Mouse (Mus musculus): ENCODE measurements around the gene Apoc4.
"Not testable (repeated sequence)": the region's sequence is repeated elsewhere in the genome, so short reads cannot be mapped to it uniquely, and the experiment has no call there.

The Apoc4 gene

GRCm38 (mm10) chr7:19698907-19699826 lies 17.9 kb upstream of the Apoc4 start, which contains the start of gene Apoe:
Apoe (minus strand) TSS chr7:19699188.
- no peak for DNase-seq (ENCODE audit: low read depth, low spot score)

DNA sequence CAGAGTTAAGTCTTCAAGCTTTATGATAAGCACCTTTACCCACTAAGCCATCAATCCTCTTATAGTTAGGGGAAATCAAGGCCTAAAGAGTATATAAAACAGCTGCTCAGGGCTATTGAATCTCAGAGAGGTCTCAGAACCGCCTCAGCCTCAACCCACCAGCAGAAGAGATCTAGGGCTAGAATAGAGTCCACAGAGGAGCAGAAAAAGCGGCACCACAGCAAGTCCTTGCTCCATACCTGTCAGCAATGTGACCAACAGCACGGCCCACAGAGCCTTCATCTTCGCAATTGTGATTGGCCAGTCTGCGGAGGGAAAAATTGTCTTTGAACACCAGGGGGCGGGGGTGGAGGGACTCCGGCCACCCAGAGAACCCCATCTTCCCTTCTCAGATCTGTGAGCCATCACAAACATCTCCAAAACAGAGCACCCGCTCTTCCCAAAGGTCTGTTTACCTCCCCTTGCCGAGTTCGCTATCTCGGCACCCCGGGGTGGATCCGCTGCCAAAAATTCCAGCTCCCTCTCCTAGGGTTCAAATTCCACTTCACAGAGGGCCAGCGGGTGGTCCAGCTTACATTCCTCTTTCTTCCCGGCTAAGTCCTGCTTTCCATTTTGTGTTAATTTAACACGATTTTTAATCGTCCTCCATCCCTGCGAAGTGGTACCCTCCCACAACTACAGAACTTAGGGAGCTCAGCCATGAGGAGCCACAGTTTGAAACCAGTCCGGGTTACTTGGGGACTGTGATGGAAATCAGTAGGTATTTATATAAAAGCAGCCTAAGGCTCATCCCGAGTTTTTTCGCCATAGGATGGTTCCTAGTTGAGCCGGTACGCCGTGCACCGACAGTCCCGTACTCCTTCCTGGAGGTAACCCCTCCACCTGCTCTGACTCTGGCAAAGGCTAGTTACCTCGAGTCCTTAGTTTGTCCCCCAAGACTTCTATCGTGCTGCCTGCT lies 16.9 kb upstream of the Apoc4 start:
- no peak for DNase-seq (ENCODE audit: low read depth, low spot score)

DNA sequence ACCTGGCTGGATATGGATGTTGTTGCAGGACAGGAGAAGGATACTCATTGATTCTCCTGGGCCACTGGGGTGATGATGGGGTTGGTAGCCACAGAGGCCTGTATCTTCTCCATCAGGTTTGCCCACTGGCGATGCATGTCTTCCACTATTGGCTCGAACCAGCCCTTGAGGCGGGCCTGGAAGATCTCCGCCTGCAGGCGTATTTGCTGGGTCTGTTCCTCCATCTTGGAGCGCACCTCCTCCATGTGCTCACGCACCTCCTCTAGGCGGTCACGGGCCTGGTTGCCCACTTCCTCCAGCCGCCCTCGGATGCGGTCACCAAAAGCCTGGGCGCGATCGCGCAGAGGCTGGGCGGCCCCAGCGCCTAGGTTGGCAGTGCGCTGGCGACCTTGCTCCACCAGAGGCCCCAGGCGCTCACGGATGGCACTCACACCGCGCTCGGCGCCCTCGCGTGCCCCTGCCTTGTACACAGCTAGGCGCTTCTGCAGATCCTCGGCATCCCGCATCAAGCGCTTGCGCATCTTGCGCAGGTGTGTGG lies 15.1 kb upstream of the Apoc4 start:
- no peak for DNase-seq (ENCODE audit: low read depth, low spot score)

DNA sequence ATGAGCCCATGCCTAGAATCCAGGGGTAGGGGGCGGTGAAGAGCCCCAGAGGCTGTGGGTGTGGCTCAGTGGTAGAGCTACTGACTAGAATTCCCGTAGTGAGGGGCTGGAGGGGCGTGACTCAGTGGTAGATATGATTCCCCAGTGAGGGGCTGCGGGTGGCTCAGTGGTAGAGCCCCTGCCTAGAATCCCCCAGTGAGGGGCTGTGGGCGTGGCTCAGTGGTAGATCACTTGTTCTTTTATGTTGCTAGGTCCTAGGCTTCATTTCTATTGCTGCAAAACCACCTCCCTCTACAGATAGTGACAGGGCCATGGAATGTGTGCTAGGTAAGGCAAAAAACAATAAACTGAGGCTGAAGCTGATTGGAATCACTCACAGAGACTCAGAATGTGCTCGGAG lies 14.6 kb upstream of the Apoc4 start:
- no peak for DNase-seq (ENCODE audit: low read depth, low spot score)

- no peak for DNase-seq (ENCODE audit: low read depth, low spot score)
Observed at GRCm38 (mm10) chr7:19695213-19695594, 13.9 kb upstream of the Apoc4 start.

DNA sequence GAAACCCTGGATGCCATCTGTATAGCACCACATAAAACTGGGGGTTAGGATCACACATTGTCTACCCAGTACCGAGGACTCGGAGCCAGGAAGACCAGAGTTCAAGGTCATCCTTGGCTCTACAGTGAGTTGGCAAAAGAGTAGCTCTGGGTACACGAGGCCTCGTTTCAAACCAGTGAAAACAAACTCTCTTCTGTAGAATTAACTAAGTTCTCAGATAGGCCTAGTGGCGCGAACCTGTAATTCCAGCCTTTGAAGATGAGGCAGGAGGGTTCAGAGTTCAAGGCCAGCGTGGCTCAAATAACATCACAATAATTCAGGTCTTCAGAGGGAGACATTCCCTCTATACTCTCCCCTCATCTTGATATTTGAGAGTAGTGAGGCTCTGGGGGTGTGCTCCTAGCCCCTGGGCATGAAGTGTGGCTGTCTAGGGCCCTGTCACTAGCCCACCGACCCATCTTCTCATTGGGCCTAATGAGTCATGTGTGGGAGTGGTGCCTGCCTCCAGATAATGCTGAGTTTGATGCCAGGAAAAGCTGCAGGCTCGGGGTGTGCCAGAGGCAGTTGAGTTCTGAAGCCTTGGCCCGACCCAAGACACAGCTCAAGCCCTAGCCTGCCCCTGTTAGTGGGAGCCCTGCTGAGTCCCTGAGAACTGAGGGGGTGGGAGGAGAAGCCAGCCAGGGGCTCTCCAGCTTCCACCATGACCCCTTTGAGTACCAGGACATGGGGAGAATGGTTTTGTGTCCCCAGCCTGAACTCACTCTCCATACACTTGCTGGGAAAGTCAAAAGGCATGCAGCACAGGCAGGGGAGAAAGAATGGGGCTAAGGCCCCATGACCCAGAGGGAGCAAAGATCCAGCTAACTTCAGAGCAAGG lies 13.3 kb upstream of the Apoc4 start:
- DNase-seq (ENCODE audit: low read depth, low spot score) = no peak

- no peak for DNase-seq (ENCODE audit: low read depth, low spot score)
Observed at GRCm38 (mm10) chr7:19693421-19693820, 12.1 kb upstream of the Apoc4 start.

GRCm38 (mm10) chr7:19691873-19692865 lies 10.9 kb upstream of the Apoc4 start, which contains the start of gene Apoc1:
Apoc1 (minus strand) TSS chr7:19692660.
- no peak for DNase-seq (ENCODE audit: low read depth, low spot score)

- DNase-seq (ENCODE audit: low read depth, low spot score) = no peak
Observed at GRCm38 (mm10) chr7:19691434-19691833, 10.2 kb upstream of the Apoc4 start.

DNA sequence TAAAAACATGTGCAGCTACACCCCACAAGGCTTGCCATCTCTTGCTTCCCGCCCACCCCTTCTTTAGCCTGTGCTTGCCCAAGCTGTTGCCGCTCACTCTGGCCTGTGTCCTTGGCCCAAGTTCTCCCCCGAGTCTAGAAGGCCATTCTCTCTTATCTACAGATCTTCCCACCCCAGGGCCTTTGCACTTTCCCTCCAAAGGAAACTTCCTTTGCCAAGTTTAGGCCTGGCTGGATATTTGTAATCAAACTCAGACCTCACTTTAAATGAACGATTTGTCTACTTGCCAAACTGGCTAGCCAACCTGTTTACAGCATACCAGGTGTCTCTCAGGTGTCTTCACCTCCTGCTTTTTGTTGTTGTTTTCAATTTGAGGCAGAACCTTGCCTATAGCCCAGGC lies 9.6 kb upstream of the Apoc4 start:
- DNase-seq (ENCODE audit: low read depth, low spot score) = no peak

- no peak for DNase-seq (ENCODE audit: low read depth, low spot score)
Observed at GRCm38 (mm10) chr7:19688611-19689010, 7.3 kb upstream of the Apoc4 start.

DNA sequence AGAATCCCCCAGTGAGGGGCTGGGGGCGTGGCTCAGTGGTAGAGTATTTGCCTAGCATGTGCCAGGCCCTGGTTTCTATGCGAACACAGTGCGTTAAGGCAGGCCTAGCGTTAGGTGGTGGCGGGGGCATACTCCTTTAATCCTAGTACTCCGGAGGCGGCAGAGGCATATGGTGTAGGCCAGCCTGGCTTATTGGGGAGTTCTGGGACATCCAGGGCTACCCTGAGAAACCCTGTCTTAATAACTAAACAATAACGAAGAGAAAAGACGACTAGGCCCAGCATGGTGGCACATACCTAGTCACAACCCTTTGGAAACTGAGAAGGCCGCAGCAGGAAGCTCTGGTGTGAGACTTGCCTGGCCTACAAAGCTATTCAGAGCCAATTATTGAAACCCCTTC lies 6.8 kb upstream of the Apoc4 start:
- DNase-seq (ENCODE audit: low read depth, low spot score) = no peak

- not testable (repeated sequence) for DNase-seq (ENCODE audit: low read depth, low spot score)
Observed at GRCm38 (mm10) chr7:19686927-19687583, 5.8 kb upstream of the Apoc4 start.

DNA sequence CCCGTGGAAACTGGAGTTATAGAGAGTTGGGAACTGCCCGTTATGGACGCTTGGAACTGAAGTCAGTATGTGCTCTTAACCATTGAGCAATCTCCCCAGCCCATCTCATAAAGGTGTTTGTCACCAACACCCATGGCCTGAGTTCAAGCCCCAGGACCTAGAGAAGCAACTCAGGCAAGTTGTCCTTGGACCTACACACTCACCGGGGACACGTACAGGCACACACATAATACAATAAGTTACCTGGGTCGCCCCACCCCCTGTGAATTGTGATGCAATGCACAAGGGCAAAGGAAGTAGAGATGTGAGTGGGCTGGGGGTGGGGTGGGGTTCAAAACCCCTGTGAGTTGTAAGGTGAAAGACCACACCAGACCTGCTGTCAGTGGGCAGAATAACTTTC lies 5.2 kb upstream of the Apoc4 start:
- no peak for DNase-seq (ENCODE audit: low read depth, low spot score)

DNA sequence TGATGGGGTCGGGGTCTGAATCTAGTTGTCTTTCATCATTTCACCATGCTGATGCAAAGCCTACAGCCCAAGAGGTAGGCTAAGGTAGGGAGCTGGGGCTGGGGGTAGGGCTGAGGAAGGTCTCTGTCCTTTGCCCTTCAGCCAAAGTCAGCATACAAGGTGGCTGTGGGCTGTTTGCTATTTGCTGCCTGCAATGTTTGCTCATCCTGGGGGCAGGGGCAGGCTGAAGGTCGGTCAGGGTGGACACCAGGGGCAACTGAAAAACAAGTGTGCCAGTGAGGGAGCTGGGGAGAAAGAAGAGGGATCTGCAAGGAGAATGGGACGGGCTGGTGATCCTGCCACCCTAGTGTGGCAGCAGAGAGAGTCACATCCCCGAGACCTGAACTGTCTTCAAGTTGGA lies 4.1 kb upstream of the Apoc4 start:
- DNase-seq (ENCODE audit: low read depth, low spot score) = no peak

DNA sequence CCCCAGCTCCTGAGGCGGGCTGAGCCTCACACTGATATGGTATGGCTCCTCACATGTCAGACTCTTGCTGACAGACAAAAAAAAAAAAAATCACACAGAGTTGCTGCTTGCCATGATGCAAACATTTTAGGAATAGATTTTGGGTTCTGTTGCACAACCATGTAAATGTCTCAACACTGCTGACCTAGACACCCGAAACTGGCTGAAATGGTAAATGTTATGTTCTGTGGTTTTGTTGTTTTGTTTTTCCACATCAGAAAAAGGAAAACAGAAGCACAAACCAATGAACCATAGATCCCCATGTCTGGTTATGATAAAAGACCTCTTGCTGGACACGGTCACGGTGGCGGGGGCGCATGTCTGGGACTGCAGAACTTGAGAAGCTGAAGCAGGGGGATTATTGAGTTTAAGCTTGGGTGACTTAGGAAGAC lies 2.5 kb upstream of the Apoc4 start:
- no peak for DNase-seq (ENCODE audit: low read depth, low spot score)

- DNase-seq (ENCODE audit: low read depth, low spot score) = no peak
Observed at GRCm38 (mm10) chr7:19682979-19683378, 1.7 kb upstream of the Apoc4 start.

DNA sequence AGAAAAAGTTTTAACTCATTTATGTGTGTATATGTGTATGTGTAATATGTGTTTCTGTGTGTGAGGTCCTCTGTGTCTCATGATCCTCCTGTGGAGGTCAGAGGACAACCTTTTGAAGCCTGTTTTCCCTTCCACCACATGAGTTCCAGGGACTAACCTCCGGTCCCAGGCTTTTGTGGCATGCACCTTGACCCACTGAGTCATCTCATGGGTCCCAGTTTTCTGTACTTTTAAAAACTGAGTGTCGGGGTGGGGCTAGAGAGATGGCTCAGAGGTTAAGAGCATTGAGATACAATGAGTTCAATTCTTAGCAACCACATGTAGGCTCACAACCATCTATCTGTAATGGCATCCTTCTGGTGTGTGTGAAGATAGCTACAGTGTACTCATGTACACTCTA lies 577 bp downstream of the Apoc4 start:
- DNase-seq (ENCODE audit: low read depth, low spot score) = no peak

DNA sequence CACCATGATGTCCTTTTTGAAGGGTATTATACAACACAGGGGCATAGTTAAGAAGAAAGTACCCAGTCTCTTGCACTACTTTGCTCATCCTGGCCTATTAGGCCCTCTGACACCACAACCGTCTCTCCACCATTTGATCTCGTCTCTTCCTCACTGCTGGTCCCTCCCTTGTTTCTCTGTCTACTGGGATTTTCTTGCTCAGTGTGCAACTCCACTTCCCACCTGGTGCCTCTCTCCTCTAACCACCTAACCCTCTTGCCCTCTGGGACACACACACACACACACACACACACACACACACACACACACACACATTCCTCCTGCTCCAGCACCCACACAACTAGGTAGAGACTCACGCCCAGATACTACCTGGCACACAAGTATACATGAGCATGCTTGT lies 2.4 kb downstream of the Apoc4 start:
- DNase-seq (ENCODE audit: low read depth, low spot score) = no peak

Data from embryo, embryonic 11.5 days (tissue).